Mouse (Mus musculus): ENCODE results near the gene Lss. TPM values are rescaled to one million over a fixed set of nuclear protein-coding genes. Genes with fewer than 3 reads are reported as not detected.

Lss gene
- polyA plus RNA-seq, 1 experiment = 17.8 TPM

DNA sequence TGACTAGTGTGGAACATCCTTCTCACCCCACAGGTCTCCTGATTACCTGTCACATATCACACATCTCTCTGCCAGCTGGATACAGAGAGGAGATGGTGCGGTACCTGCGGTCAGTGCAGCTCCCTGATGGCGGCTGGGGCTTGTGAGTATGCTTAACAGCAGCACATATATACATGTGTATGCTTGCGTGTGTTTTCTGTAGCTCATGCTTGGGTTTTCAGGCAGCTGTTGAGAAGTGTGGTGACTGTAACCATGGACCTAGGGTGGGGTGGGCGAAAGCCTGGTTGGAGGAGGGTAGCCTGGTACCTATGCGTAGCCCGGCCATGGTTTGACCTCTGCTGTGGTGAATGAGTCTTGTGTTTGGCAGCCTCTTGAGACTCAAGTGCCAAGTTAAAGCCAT is 4.1 kb downstream of the Lss start:
- over 99% methylated on average over 7 of the region's 7 CpGs for WGBS
- Histone ChIP-seq H3K4me3 (ENCODE audit: control insufficient read depth, insufficient read depth, low read length) (no peak overlapping the region), H3K4me1 (replicated peaks; ENCODE audit: control insufficient read depth, insufficient read depth, low read length) (peaks cover 8% of the 10 kb centered on the region), H3K27ac (ENCODE audit: control insufficient read depth, insufficient read depth, low read length) (no peak overlapping the region), H3K36me3 (ENCODE audit: control insufficient read depth, insufficient read depth, low read length) (no peaks in the 10 kb centered on the region), H3K27me3 (ENCODE audit: control insufficient read depth, insufficient read depth, low read length) (no peaks in the 10 kb centered on the region)
- TF ChIP-seq CTCF (IDR thresholded peaks at IDR 0.05; ENCODE audit: borderline replicate concordance, control insufficient read depth, extremely low read depth, insufficient read depth, low read length, poor library complexity) (no peak), POLR2A (IDR thresholded peaks at IDR 0.05; ENCODE audit: control insufficient read depth, extremely low read depth, insufficient read depth, low read length, poor library complexity) (no peak)
- DNase-seq = no peak

DNA sequence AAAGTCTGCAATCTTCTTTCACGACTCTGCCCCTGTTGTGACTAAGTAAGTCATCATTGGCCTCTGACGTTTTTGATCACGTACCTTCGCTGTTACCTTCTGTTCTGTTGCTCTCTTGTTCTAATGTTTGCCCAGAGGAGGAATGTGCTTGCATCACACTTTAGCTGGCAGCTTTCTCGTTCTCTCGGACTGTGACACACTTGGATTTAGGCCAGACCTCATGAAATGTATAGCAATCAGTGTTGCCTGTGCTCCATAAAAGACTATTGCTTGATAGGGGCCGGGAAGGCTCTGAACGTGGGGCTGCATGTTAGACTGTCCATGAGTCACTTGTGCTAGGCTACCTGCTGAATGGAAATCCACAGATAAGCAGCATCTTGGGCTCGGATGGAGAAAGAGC is 6.2 kb downstream of the Lss start:
- Histone ChIP-seq H3K4me1 (replicated peaks; ENCODE audit: control insufficient read depth, insufficient read depth, low read length) (peaks cover 7% of the 10 kb centered on the region), H3K36me3 (ENCODE audit: control insufficient read depth, insufficient read depth, low read length) (no peaks in the 10 kb centered on the region), H3K4me3 (ENCODE audit: control insufficient read depth, insufficient read depth, low read length) (no peak overlapping the region), H3K27me3 (ENCODE audit: control insufficient read depth, insufficient read depth, low read length) (no peaks in the 10 kb centered on the region), H3K27ac (ENCODE audit: control insufficient read depth, insufficient read depth, low read length) (no peak overlapping the region)
- DNase-seq = no peak
- TF ChIP-seq POLR2A (IDR thresholded peaks at IDR 0.05; ENCODE audit: control insufficient read depth, extremely low read depth, insufficient read depth, low read length, poor library complexity) = no peak
- 94% methylated on average over 9 of the region's 9 CpGs for WGBS

DNA sequence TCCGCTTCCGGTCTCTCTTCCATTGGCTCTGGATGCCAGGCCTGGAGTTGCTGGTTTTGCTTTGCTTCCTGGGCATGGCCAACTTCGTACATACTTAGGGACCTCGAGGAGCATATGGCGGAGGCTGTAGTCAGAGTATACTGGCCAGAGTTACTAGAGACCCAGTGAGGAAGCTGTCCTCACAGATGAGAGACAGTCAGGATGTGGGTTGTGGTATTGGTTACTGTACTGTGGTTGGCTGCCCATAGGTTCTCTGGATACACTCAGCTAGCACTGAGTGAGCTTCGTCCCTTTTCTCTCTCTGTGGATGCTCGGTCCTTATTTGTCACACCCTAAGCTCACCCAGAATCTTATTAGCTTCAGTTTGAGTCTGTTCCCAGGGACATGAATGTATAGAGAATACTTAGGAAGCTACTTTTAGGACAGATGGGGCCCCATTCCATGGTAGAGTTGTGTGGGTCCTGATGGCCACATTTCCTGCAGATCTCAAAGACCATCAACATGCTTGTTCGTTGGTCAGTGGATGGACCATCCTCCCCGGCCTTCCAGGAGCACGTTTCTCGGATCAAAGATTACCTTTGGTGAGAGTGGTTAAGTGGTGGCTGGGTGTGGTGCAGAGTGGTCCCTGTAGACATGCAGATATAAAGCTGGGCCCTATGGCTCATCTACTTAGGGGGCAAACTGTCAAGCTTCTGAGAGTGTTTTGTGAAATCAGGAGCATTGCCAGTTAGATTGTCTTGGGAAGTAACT is 10.1 kb downstream of the Lss start:
- TF ChIP-seq POLR2A (IDR thresholded peaks at IDR 0.05; ENCODE audit: control insufficient read depth, extremely low read depth, insufficient read depth, low read length, poor library complexity) = no peak
- TF ChIP-seq CTCF (IDR thresholded peaks at IDR 0.05; ENCODE audit: borderline replicate concordance, control insufficient read depth, extremely low read depth, insufficient read depth, low read length, poor library complexity) = no peak
- 53% methylated on average over 11 of the region's 11 CpGs for WGBS
- no peak overlapping the region for H3K4me3 ChIP-seq (ENCODE audit: control insufficient read depth, insufficient read depth, low read length)
- no peaks in the 10 kb centered on the region for H3K27me3 ChIP-seq (ENCODE audit: control insufficient read depth, insufficient read depth, low read length)
- H3K4me1 ChIP-seq (replicated peaks; ENCODE audit: control insufficient read depth, insufficient read depth, low read length) = peaks cover 12% of the 10 kb centered on the region
- DNase-seq = peak; percentile 9
- H3K36me3 ChIP-seq (ENCODE audit: control insufficient read depth, insufficient read depth, low read length) = no peaks in the 10 kb centered on the region
- no peak overlapping the region for H3K27ac ChIP-seq (ENCODE audit: control insufficient read depth, insufficient read depth, low read length)

DNA sequence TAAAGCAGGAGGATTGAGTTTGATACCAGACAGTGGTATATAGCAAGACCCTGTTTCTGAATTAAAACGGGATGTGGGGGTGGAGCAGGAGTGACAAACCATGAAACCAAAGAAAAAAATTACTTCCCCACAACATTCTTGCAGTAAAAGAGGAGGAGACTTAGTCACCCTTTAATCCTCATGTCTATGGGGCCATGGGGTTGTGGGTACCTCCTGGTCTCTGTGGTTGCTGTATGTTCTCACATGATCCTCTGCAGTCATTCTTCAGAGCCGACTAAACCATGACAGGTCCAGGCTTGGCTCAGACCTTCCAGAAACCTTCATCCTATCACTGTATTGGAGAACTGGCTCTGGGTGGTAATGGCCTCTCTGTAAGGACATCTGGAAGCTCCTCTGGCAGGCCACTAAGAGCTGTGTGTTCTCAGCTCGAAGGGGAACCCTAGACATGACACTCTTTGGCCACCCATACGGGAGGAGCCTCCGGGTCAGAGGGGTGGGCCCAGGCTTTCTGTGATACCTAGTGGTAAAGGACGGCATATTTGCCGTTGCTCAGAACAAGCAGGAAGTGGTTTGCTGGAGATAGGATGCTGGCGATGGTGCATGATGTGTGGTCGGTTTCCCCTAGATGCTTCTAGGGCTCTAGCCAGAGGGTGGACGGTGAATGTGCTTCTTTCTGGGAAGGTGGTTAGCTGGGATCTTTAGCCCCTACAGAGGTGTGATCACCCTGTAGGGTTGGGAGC is 11.4 kb downstream of the Lss start:
- H3K27ac ChIP-seq (ENCODE audit: control insufficient read depth, insufficient read depth, low read length) = no peak overlapping the region
- 4% methylated on average over 10 of the region's 10 CpGs for WGBS
- H3K4me3 ChIP-seq (ENCODE audit: control insufficient read depth, insufficient read depth, low read length) = no peak overlapping the region
- no peaks in the 10 kb centered on the region for H3K36me3 ChIP-seq (ENCODE audit: control insufficient read depth, insufficient read depth, low read length)
- H3K4me1 ChIP-seq (replicated peaks; ENCODE audit: control insufficient read depth, insufficient read depth, low read length) = peaks cover 12% of the 10 kb centered on the region
- no peaks in the 10 kb centered on the region for H3K27me3 ChIP-seq (ENCODE audit: control insufficient read depth, insufficient read depth, low read length)
- TF ChIP-seq CTCF (IDR thresholded peaks at IDR 0.05; ENCODE audit: borderline replicate concordance, control insufficient read depth, extremely low read depth, insufficient read depth, low read length, poor library complexity) (no peak), POLR2A (IDR thresholded peaks at IDR 0.05; ENCODE audit: control insufficient read depth, extremely low read depth, insufficient read depth, low read length, poor library complexity) (no peak)
- DNase-seq = peak; percentile 41

DNA sequence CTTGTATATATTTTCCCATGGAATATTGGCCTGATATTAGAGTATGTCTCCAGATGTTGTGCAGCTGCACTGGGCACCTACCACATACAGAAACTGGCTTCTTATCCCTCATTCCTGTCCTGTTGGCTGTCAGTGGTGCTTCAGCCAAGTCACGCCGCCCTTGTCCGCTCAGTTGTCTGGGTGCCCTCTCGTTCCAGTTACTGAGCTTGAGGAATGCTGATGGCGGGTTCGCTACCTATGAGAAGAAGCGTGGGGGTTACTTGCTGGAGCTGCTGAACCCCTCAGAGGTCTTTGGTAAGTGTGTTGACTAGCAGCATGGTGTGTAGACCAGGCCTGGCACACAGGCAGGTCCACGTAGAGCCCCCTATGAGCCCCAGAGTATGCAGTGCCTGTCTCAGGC is 15.2 kb downstream of the Lss start:
- WGBS = 95% methylated on average over 8 of the region's 8 CpGs
- Histone ChIP-seq H3K27me3 (ENCODE audit: control insufficient read depth, insufficient read depth, low read length) (no peaks in the 10 kb centered on the region), H3K4me1 (replicated peaks; ENCODE audit: control insufficient read depth, insufficient read depth, low read length) (peaks cover 9% of the 10 kb centered on the region), H3K27ac (ENCODE audit: control insufficient read depth, insufficient read depth, low read length) (no peak overlapping the region), H3K36me3 (ENCODE audit: control insufficient read depth, insufficient read depth, low read length) (0 out of 2 replicates have a peak, but pooled peaks cover 3% of the 10 kb centered on the region), H3K4me3 (ENCODE audit: control insufficient read depth, insufficient read depth, low read length) (no peak overlapping the region)
- no peak for DNase-seq
- no peak for TF ChIP-seq CTCF (IDR thresholded peaks at IDR 0.05; ENCODE audit: borderline replicate concordance, control insufficient read depth, extremely low read depth, insufficient read depth, low read length, poor library complexity)
- no peak for TF ChIP-seq POLR2A (IDR thresholded peaks at IDR 0.05; ENCODE audit: control insufficient read depth, extremely low read depth, insufficient read depth, low read length, poor library complexity)

- no peak for TF ChIP-seq POLR2A (IDR thresholded peaks at IDR 0.05; ENCODE audit: control insufficient read depth, extremely low read depth, insufficient read depth, low read length, poor library complexity)
- no peak for TF ChIP-seq CTCF (IDR thresholded peaks at IDR 0.05; ENCODE audit: borderline replicate concordance, control insufficient read depth, extremely low read depth, insufficient read depth, low read length, poor library complexity)
- Histone ChIP-seq H3K36me3 (ENCODE audit: control insufficient read depth, insufficient read depth, low read length) (0 out of 2 replicates have a peak, but pooled peaks cover 3% of the 10 kb centered on the region), H3K27me3 (ENCODE audit: control insufficient read depth, insufficient read depth, low read length) (no peaks in the 10 kb centered on the region), H3K4me3 (ENCODE audit: control insufficient read depth, insufficient read depth, low read length) (no peak overlapping the region), H3K27ac (ENCODE audit: control insufficient read depth, insufficient read depth, low read length) (no peak overlapping the region), H3K4me1 (replicated peaks; ENCODE audit: control insufficient read depth, insufficient read depth, low read length) (no peaks in the 10 kb centered on the region)
- DNase-seq = no peak
- 96% methylated on average over 8 of the region's 8 CpGs for WGBS
Measured at GRCm38 (mm10) chr10:76548218-76548617, 16.8 kb downstream of the Lss start.

Measured in thymus, adult 2 months (tissue).